ENCODE assay signal across 24 mouse cellular contexts in genomic region chr9:27166981-27167380, GRCm38 (mm10).
"Had no signal": no experiment of that assay in that cellular context is flagged by ENCODE, and none has a peak within 500 bp of the region (broad histone marks: within the 10 kb centered on the region; RNA-seq: fewer than 3 reads in every experiment).

No protein-coding gene starts in this region.

- H3K9me3 ChIP-seq: heart, embryonic 10.5 days; heart, embryonic 12.5 days; hindbrain, embryonic 10.5 days; hindbrain, embryonic 12.5 days; intestine, embryonic 15.5 days; limb, embryonic 13.5 days; limb, embryonic 15.5 days; liver, embryonic 12.5 days had no signal

- H3K4me1 ChIP-seq: heart, embryonic 10.5 days; heart, embryonic 12.5 days; hindbrain, embryonic 12.5 days; intestine, embryonic 15.5 days; limb, embryonic 13.5 days; limb, embryonic 15.5 days; liver, embryonic 12.5 days had no signal

- H3K9ac ChIP-seq: heart, embryonic 12.5 days; hindbrain, embryonic 12.5 days; hindbrain, embryonic 14.5 days; intestine, embryonic 15.5 days; limb, embryonic 13.5 days; limb, embryonic 15.5 days; liver, embryonic 12.5 days; liver, embryonic 14.5 days had no signal

- H3K36me3 ChIP-seq: heart, embryonic 10.5 days; heart, embryonic 12.5 days; hindbrain, embryonic 10.5 days; hindbrain, embryonic 12.5 days; intestine, embryonic 15.5 days; limb, embryonic 13.5 days; limb, embryonic 15.5 days; liver, embryonic 12.5 days had no signal

- H3K27me3 ChIP-seq: heart, embryonic 12.5 days; hindbrain, embryonic 12.5 days; intestine, embryonic 15.5 days; limb, embryonic 13.5 days; limb, embryonic 15.5 days; liver, embryonic 12.5 days had no signal

- DNase-seq: gastrocnemius, adult 2 months; gastrocnemius, postnatal 10 days; gastrocnemius, postnatal 25 days; heart, adult 18-20 months; heart, postnatal 10 days; heart, postnatal 4 days; layer of hippocampus, adult 9-11 months; layer of hippocampus, postnatal 36 days; left cerebral cortex, postnatal 4 days; lung, adult 18-20 months had no signal

- H3K4me3 ChIP-seq: gastrocnemius, adult 2 months; heart, embryonic 10.5 days; heart, embryonic 12.5 days; hindbrain, embryonic 10.5 days; hindbrain, embryonic 12.5 days; intestine, embryonic 15.5 days; limb, embryonic 13.5 days; limb, embryonic 15.5 days; liver, embryonic 12.5 days had no signal

- H3K27ac ChIP-seq: gastrocnemius, adult 2 months; heart, embryonic 10.5 days; hindbrain, embryonic 10.5 days; hindbrain, embryonic 12.5 days; hindbrain, embryonic 14.5 days; intestine, embryonic 15.5 days; limb, embryonic 13.5 days; limb, embryonic 15.5 days; liver, embryonic 12.5 days; liver, embryonic 14.5 days had no signal

- ATAC-seq: forebrain, embryonic 16.5 days; hindbrain, embryonic 16.5 days; inflammation-experienced regulatory T-cells, adult 6 months; intestine, embryonic 15.5 days; intestine, postnatal 0 days; liver, embryonic 12.5 days had no signal

- H3K4me2 ChIP-seq: heart, embryonic 12.5 days; hindbrain, embryonic 12.5 days; hindbrain, embryonic 14.5 days; intestine, embryonic 15.5 days; limb, embryonic 13.5 days; limb, embryonic 15.5 days; liver, embryonic 12.5 days had no signal
